Mouse (Mus musculus) kidney, adult 11 months (tissue): ENCODE results near the gene Cyp39a1.

ENCODE experiments used
- DNase-seq: peaks from one replicate; pipeline ENCODE4 v3.0.0; 2022

Gene Cyp39a1

DNA sequence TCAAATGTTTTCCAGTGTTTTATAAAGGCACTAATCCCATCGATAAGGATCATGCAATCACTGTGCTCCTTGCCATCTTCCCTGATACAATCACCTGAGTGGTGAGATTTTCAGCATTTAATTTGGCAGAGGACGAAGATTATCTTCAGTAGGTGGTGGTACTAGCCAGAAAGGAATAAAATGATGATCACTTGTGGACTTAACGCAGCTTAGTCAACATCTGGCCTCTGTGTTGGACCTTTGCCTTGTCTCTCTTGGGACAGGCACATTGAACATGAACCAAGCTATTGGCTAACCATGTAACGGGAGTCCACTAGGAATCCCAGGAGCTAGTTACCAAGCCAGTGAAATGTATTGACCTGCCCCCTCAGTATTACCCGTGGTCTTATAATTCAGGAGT is 17.4 kb downstream of the Cyp39a1 start:
- no peak for DNase-seq

DNA sequence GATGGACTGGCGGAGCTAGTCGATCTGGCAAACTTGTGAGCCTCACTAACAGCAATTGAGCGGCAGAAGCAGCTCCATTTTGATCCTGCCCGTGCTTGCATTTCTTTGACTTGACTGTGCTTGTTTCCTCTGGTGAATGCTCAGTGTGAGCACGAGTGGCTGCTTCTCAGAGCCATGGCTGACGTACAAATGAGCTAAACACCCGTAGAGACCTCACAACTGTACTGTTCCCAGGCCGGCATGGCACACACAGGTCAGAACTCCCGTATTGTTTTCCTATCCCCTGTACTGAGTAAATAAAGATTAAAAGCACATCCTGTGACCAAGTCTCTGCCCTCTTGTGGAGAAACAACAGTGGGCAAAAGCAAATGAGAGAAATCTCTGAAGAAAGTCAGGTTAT is 22.4 kb downstream of the Cyp39a1 start:
- no peak for DNase-seq

DNA sequence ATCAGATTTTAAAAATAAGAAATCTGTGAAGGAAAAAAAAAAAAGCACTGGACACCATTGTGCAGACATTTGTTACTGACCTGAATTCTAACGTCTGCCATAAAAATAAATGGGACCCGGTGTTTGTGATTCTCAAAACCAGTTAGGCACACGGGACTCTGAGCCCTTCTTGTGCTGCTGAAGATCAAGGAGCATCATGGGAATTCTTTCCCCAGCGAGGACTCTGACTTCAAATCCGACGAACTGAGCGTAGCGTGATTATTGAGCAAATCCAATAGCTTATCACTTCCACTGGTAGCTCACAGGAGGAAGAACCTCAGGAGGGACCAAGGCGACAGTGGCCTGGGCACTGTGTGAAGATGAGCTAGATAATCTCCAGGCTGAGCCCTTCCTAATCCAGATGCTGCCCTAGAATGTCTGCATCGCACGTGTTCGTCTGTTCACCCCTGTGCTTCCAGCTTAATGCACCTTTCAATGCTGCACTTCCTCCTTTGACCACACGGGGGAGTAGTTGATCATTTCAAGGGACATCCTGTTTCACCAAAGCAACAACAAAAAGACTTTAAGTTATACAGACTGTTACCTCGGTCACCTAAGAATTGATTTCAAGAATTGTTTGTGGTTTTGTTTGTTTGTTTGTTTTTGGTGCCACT is 31.9 kb downstream of the Cyp39a1 start:
- DNase-seq, result peak; percentile 25

DNA sequence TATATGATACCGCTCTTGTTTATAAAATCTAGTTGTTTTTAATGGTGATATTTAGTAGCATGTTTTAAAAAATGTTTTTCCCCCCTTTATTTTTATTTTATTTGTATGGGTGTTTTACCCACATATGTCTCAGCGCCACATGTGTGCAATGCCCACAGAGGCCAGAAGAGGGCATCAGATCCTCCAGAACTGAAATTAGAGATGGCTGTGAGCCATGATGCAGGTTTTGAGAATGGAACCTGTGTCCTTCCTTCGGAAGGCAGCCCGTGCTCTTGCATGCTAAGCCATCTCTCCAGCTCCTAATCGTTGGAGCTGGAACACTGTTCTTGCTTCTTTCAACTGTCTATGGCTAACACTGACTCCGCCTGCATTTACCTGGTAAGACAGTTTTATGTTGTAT is 33.8 kb downstream of the Cyp39a1 start:
- DNase-seq, result peak; percentile 12

DNA sequence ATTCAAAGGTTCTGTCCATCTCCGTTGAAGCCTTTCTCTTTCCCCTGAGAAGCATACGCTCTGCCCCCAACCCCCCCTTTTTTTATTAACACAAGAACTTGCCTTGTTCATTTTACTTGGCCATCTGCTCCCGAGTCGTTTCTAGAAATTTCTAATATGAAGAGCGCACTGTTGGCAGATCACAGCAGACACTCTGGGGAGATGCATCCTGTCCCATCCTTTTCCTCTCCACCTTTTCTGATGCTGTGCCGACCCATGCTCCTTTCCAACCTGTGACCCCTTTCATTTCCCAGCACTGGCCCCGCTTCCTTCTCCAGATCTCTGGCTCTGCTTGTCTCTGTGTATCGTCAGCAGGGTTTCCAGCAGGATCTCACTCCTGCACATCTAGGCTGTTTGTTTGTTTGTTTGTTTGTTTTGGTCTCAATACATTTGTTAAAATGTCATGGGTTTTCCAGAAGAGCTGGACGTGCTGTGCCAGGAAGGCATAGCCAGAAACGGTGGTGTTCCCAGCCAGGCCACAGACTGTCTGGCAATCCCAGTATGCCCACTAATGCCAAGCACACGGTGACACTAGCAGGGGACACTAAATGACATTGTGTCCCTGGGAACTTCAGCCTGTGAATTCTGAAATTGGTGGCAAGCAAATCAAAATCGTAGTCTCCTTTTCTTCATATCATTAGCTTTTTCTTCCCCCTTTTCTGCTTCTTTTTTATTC is 37.1 kb downstream of the Cyp39a1 start:
- DNase-seq, result no peak

DNA sequence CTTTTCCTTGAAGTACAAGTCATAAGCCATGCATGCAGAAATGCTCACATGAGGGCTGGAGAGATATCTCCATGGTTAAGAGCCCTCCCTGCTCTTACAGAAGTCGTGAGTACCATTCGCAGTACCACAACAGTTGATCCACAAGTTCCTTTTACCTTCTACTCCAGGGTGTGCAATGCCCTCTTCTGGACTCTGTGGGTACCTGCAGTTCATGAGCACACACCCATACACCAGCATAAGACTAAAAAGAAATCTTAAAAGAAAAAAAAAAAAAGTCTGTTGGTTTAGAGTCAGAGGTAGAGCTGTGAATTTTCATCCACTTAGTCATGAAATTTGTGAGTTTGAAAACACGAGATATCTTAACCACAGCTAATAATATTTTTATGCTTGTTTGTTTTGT is 39.5 kb downstream of the Cyp39a1 start:
- no peak for DNase-seq

DNA sequence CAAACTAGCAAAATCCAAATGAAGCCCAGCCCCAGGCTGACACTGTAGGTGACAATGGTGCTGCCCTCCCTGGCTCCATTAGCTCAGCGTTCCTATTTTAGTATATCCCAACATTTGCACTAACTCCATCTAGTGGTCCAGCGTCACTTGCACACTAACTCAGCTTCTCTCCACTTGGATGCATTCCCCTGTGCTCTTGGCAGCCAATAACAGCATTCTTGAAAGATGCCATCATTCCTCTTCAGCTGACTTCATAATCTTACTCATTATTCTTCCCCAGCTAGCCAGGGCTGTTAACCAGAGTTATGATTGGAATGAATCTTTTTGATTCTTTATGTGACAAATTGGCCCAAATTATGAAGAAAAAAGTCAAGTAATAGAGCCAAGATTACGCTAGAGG is 40.0 kb downstream of the Cyp39a1 start:
- DNase-seq, result peak; percentile 11

DNA sequence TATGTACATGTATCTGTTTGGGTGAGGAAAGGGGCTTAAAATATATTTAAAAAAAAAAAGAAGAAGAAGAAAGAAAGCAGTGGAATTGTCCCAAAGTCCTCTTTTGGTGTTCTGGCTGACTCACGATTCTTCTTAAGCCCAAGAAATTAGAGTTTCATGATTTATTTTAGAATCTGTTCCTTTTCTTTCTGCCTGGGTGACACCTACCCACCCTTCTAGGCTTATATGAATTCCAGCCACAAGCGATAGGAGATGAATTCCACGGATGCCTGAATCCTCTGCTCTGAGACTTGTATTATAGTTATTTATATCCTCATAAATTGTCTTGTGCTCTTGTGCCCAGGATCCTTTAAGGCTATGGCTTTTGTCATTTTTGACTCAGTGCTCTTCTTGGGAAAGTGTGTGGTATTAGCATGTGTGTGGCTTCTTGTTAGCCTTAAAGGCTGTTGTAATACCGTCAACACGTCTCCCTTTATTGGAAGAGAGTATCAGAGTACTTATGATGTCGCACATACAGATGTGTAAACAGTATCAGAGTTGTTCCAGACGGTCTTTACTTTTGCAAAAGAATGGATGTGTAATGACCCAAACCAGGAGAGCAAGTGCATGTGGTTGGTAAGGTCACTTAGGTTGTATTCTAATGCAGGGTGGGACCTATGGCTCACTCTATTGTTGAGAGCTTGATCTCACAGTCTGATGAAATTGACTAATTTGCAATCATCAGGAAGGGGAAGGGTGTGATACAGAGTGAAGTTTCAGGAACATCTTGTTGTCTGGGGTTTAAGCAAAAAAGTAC is 44.5 kb downstream of the Cyp39a1 start:
- no peak for DNase-seq

DNA sequence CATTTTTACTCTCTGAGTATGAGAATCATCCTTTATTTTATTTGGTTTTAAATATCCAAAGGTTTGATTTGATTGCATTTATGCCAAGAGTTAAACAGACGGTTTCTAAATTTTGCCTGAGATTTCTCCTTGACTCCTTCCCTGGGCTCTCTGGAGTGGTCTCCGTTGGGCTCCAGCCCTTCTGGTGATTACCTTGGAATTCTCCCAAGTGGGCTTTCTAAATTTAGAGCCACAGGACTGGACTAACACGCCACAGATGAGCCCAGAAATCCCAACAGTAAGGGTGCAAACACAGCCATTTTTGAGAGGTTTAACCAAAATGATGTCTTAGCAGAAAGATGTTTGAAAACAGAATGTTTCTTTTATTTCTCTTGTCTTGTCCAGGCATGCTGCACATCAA is 47.0 kb downstream of the Cyp39a1 start:
- DNase-seq, result no peak

DNA sequence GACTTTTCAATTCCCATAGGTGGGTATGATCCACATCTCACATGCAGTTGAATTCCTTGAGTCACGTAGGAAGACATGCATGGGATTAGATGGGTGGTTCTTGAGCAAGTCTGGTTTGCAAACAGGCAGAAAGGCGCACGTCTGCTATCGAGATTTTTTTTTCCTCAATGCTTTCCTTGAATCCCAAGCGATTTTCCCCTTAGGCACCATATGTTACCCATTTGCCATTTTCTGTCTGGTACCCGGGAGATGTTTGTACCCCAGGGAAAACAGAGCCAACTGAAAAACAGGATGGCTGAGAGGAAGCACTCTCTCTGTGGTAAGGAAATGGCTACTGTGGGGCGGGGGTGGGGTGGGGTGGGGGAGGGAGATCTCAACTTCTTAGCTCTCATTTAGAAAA is 49.4 kb downstream of the Cyp39a1 start:
- no peak for DNase-seq

DNA sequence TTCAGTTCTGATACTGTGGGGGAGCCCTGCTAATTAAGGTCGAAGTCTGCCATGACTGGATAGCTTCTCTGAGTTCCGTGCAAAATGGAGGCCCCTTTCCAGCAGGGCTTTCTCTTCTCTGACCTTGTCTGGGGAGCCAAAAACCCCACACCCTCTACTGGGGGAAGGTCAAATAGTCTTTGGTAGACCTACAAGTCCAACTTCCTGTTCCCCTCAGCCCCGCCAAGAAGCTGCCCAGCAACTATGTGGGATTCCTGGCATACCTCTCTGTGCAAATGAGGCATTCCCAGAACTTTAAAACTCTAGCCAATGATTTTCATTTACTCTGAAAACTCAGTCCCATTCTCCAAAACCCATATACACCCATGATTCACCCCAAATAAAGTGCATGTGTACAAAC is 52.2 kb downstream of the Cyp39a1 start:
- peak; percentile 49 for DNase-seq

DNA sequence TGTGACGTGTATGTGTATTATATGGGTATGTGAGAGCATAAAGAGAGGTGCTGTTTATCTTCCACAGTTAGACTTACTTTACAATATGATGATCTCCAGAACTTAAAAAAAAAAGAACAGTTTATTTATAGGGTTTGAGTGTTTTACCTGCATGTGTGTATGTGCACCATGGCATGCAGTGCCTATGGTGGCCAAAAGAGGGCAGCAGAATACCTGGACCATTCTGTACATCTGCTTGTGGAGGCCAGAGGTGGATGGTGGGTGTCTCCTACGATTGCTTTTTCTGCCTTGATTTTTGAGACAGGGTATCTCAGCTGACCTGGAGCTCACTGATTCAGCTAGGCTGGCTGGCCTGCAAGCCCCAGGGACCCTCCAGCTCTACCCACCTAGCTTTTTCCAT is 57.3 kb downstream of the Cyp39a1 start:
- DNase-seq, result no peak

DNA sequence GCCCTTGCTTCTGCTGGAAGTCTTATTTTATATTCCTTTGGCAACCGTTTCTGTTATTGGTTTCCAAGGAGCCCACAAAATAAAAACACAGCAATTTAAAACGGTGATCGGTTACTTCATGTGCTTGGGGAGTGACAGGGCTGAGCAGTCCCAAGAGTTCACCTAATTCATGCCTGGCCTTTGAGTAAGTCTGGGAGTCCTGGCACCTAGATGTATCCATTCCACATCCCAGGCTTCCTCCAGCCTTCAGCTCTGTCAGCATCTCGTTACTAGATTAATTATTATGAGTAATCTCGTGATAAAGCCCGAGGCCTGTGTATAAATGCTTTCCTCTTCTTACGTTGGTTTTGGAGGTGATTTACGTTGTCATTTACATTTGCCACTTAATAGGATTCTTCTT is 64.1 kb downstream of the Cyp39a1 start:
- no peak for DNase-seq

DNA sequence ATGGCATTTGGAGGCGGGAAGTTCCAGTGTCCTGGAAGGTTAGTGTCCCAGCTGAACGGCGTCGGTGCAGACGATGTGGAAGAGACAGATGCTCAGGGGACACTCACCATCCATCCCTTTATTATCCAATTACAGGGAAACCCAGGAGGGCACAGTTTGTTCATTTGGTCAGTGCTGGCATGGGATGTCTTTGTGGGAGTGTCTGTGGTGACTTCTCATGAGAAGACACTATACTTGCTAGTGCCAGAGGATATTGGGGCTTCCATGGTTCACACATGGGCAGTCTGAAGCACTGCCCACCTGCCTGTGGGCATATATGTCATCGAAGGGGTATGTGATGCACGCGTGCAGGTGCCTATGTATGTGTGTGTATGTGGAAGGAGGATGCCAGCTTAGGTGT is 64.8 kb downstream of the Cyp39a1 start:
- DNase-seq, result no peak

DNA sequence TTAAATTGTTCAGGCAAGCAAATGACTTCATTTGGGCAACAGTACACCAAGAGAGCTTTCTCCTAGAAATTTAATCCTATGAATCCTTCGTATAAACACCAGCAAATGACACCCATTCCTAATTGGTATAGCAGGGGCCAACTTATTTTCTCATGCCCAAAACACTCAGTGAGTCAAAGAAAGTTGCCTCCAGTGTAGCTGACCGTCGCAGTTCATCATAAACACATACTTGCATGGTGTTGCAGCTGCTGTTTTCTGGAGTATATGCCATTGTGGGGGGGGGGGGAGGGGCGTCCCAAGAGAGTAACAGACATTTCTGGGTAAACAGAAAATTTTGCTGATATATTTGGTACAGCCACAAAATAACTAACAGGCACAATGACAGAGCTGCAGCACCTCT is 67.0 kb downstream of the Cyp39a1 start:
- no peak for DNase-seq

DNA sequence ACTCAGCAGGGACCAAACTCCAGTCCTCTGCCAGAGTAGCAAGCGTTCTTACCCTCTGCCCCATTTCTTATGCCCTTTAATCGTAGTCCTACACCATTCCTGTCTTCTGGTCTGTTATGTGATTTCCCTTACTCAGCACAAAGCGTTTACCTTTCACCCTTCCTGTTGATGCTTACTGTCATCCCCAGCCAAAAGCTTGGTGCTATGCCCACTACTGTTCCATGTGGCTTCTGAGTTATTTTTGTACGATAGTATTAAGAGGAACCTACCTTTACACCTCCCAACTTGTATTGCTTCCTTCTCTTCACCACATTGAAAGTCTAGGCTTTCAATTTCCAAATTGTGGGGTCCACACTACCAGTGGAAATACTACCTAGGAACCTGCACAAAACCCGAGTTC is 76.7 kb downstream of the Cyp39a1 start:
- DNase-seq, result no peak

DNA sequence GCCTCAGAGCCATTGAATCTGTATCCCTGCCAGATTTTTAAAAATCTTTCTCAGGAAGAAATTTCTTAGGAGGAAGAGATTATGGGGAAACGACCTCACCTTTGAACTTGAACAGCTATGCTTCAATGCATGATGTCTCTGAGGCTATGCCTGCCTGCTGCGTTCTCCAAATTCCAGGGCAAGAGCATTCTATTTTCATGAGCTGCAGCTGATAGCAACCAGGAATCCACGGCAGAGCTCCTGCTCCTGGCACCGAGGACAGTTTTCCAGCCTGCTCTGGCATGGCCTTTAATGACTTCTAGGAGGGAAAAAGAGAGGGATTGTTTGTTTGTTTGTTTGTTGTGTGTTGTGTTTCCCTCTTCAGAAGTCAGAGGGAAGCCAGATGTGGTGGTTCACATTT is 77.2 kb downstream of the Cyp39a1 start:
- peak; percentile 21 for DNase-seq

DNA sequence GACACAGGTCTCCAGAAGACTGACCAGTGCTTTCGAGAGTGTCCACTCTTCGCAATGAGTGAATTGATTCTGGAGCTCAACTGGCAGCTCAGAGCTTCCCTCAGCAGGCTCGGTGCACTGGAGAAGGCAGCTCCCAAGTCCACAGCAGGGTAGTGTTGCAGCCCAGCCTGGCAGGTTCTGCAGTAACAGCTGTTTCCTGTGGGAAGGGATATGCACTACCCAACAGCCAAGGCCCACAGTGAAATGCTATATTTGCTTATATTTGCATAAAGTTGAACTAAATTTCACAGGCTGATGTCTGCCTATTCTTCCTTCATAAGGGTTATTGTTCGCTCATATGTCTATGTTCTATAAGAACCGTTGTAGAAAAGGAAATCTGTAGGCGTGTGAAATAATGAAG is 83.9 kb downstream of the Cyp39a1 start:
- no peak for DNase-seq

DNA sequence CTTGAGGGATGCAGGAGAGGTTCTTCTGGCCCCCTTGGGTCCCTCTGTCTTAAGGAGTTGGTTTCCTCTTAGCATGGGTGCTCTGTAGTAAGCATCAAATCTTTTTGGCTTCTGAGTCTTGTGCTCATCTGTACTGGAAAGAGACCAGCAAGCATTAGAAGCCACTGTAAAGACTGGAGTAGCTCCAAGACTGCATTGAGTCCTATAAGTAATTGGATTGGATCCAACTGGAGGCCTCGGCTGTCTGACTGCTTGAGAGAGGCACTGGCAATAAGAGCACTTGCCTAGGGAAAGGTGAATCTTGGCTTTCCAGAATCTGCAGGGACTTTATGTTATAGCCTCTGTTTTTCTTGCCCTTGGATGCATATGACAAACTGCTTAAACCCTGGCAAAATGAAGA is 85.6 kb downstream of the Cyp39a1 start:
- no peak for DNase-seq

DNA sequence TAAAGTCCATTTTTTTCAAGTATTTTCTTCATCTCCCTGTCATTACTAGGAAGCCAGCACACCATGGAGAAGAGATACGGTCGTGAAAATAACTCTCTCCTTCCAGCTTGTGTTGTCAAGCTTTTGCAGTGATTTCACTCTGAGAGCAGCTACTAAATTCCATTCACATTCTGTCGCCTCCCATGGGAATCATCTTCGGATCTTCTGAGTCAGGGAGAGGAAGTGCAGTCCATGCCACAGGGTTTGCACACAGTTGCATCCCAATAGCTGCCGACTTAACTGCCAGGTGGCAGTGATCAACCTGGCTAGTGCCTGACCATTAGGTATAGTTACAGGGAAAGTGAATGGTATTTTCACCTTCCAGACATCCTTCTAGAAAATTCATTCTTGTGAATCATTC is 87.5 kb downstream of the Cyp39a1 start:
- DNase-seq, result no peak

DNA sequence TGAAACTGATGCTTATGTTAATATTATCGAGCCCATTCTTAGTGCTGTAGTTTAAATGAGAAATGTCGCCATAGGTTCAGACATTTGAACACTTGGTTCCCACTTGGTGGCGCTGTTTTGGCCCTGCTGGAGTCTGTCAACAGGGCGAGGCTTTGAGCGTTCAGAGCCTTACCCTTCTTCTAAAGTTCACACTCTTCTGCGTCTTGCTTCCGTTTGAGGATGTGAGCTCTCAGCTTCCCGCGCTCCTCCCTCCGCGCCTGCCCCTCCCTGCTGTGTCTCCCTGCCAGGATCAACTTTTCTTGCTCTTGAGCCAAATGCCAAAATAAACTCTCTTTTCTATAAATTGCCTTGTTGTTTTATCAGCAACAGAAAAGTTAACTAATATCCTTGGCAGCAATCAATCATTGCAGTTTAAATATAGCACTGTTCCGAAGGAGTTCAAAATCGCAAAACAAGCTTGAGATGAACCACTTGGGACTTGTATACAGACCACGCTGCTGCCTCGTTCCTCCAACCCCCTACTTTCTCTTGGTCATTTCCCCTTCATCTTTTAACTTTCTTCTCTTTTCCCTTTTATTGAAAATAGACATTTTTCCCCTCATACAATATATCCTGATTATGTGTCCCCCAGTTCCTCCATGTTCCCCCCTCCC is 91.5 kb downstream of the Cyp39a1 start:
- DNase-seq, result peak; percentile 53

DNA sequence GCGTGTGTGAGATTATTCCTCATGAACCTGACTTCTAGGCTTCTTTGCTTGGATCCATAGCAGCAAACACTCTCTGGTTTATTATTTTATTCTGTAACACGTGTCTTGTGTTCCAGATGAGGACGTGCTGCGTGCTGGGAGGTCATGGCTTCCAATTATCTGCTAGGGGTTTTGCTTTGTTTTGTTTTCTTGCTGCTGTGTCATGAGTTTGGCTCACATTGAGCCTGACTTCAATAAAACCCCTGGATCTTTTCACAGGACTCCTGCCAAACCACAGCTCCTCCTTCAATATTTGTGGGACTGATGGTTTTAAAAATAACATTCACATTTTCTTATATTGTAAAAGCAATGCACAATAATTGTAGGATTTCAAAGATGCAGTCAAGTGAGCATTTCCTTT is 117.3 kb downstream of the Cyp39a1 start:
- DNase-seq, result peak; percentile 26

DNA sequence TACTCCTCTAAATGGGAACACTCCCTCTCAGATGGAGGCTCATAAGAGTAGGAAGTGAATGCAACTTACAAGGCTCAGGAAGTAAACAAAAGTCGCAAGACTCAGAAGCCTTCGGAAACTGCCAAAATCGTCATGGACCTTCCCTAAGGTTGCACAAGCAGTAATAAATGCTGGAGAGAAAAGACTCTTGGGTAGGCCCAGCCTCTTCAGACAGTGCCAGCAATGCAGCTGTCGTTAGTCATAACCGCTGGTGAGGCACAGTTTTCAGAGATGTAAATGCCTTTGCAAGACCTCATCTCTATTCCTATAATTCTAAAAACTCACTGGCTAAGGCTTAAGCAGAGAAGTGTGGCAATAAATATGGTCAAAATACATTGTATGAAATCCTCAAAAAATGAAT is 121.0 kb downstream of the Cyp39a1 start:
- DNase-seq, result no peak

DNA sequence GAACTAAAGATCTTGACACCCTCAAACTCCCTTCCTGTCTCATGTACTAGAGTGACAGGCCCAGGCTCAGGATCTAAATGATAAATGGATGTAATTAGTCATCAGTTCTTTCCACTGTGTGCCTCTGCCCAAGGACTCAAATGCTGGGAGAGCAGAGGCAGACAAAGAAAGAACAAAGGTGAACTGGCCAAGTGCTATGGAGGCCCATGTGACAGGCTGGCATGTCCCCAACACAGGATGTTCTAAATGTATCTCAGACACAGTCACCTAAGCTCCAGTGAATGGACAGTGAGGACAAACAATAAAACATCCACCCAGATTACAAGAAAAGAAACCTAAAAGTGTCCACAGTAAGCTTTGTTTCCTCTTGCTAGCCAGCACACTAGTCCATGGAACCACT is 122.2 kb downstream of the Cyp39a1 start:
- no peak for DNase-seq
